Mouse (Mus musculus) CD8-positive naive resting alpha-beta T cell, adult 57 days (primary cell): ENCODE results near the gene Sema3g. TPM values are rescaled to one million over a fixed set of nuclear protein-coding genes. Genes with fewer than 3 reads are reported as not detected.

Source experiments
- total RNA-seq: library from RNA; stranded (reverse); gene quantifications from one replicate; pipeline ENCODE4 v1.2.4, GENCODE M21; 2023

Sema3g gene
- not detected for total RNA-seq

DNA sequence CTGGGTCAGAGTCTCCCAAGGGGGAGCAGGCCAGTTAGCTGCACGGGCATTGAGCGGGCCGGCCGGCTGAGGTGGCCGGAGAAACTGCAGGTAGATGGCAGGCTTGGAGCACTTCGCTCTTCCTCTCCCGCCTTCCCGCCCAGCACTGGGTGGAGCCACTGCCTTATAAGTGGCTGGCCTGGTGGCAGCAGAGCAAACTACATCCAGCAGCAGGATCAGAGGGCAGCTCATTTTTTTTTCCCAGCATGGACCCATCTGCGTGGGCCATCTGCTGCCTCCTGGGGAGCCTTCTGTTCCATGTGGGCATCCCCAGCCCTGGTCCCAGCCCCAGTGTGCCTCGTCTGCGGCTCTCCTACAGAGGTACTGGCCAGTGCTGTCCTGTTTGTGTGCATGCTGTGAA lies at the start of gene Sema3g:
Gene Sema3g, plus strand, starts transcription at position 195 of the 400 bp plus-strand sequence.

DNA sequence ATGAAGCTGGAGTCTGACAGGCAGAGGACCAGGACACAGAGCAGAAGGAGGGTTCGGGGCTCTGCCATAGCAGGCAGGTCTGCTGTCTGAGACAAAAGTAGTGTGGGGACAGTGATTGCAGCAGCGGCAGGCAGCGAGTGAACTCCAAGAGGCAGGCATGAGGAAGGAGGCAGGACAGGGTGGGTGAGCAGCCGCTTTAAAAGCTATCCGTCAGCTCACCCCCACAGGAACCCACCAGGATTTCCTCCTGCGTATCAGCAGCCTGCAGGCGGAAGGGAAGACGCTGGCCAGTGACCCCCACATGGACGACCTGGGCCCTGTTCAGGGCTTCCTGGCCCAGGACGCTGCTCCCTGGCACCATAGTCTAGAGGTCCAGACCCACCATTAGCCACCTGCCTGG lies 49.2 kb upstream of the Sema3g start, which contains the start of gene Stab1:
Gene Stab1, minus strand, starts transcription at position 217 of the 400 bp plus-strand sequence.

DNA sequence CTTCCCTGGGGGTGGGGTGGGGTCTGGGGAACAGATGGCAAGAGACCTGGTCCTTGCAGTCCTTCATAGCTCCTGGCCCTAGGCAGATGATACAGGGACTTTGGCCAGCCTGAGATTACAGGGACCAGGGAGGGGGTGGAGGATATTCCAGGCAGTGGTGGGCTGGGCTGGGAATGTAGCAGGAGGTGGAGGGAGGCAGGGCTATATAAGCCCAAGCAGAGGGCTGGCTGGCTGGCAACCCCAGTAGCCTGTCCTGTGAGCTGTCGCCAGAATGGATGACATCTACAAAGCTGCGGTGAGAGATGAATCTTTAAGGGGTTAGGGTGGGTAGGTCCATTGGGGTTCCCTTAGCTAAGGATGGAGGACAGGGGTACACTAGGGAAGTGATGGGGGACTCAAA lies 9.6 kb upstream of the Sema3g start, which contains the start of gene Tnnc1:
Gene Tnnc1, plus strand, starts transcription at position 229 of the 400 bp plus-strand sequence.

DNA sequence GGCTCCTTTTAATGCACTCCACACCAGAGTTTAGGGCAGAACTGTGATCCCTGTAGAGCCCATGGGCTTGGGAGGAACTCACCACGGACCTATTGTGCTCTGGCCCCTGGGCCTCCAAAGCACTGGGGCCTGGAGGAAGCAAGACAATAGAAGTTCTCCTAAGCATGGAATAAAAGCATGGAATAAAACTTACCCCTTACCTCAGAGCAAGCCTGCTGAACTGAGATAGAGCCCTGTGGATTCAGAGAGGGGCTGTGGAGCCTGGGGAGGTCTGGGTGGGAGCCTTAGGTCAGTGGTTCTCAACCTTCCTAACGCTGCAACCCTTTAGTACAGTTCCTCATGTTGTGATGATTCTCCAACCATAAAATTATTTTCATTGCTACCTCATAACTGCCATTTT lies 814 bp upstream of the Sema3g start, which contains the start of gene Nisch:
Gene Nisch, minus strand, starts transcription at position 101 of the 400 bp plus-strand sequence.

DNA sequence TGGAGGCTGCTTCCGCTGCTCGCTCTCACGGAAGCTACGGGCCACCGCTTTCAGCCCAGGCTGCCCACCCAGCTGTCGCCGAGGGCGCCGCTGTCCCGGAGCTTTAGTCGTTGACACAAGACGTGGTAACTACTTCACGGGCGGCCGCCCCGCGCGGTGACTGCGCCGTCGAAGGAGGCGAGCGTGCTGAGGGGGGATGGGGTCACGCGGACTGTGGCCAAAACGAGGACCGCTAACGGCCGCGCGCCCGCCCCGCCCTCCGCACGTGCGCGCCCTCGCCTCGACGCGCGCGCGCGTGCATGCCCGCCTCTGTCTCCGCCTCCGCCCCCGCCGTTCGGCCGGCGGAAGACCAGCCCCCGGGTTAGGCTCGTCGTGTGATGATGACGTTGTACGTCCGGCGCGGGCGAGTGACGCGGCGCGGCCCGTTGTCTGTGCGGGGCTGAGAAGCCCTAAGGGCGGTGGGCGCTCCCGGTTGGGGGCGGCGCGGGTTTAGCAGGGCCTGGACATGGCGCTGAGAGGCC lies 33.5 kb downstream of the Sema3g start, which contains the start of the genes Phf7 and Bap1:
Gene Phf7, minus strand, starts transcription at position 234 of the 521 bp plus-strand sequence.
Gene Bap1, plus strand, starts transcription at position 367 of the 521 bp plus-strand sequence.

Other genes starting within 250 kb of the Sema3g start
- gene Glt8d1, start 216.5 kb upstream of the Sema3g start, total RNA-seq, result 9.5 TPM
- gene Spcs1, start 216.2 kb upstream of the Sema3g start, total RNA-seq, result 80.2 TPM
- 70.3 TPM for gene Pbrm1, start 198.7 kb upstream of the Sema3g start, total RNA-seq
- gene Gnl3, start 198.7 kb upstream of the Sema3g start, total RNA-seq, result 261 TPM
- 48.7 TPM for gene Smim4, start 88.9 kb upstream of the Sema3g start, total RNA-seq
- gene Nt5dc2, start 86.8 kb upstream of the Sema3g start, total RNA-seq, result 1.9 TPM
- gene Stab1, start 49.2 kb upstream of the Sema3g start, total RNA-seq, result 1.0 TPM
- gene Tnnc1, start 9.5 kb upstream of the Sema3g start, total RNA-seq, result not detected
- gene Nisch, start 914 bp upstream of the Sema3g start, total RNA-seq, result 400 TPM
- gene Phf7, start 33.5 kb downstream of the Sema3g start, total RNA-seq, result 10.4 TPM
- gene Bap1, start 33.6 kb downstream of the Sema3g start, total RNA-seq, result 104 TPM
- 0.06 TPM for gene Dnah1, start 106.0 kb downstream of the Sema3g start, total RNA-seq
- 39.8 TPM for gene Capn7, start 118.8 kb downstream of the Sema3g start, total RNA-seq
- 103 TPM for gene Sh3bp5, start 218.2 kb downstream of the Sema3g start, total RNA-seq